Mouse (Mus musculus) c-Kit-negative CD71-positive TER-119-positive erythroid progenitor cells, embryonic 14.5 days (primary cell): Measurements from ENCODE around the gene Klhl22.

Experiments
- DNase-seq: peaks from one replicate; pipeline ENCODE4 v3.0.0-alpha.2; 2013; ENCODE audit warnings: low read depth, low spot score

The Klhl22 gene

GRCm38 (mm10) chr16:17833681-17834399 is 74.4 kb downstream of the Klhl22 start:
- no peak for DNase-seq

GRCm38 (mm10) chr16:17834543-17834942 is 75.1 kb downstream of the Klhl22 start:
- DNase-seq = no peak

- DNase-seq = no peak
Measured at GRCm38 (mm10) chr16:17835481-17835880, 76.1 kb downstream of the Klhl22 start.

GRCm38 (mm10) chr16:17838051-17838450 is 78.6 kb downstream of the Klhl22 start, which contains the start of gene Car15:
TSS of gene Car15 (minus strand) at chr16:17838364.
- DNase-seq = no peak

GRCm38 (mm10) chr16:17839976-17840375 is 80.6 kb downstream of the Klhl22 start:
- DNase-seq = no peak

GRCm38 (mm10) chr16:17842437-17842836 is 83.0 kb downstream of the Klhl22 start:
- DNase-seq = no peak
